Mouse (Mus musculus): ENCODE data around the gene Tmem117. TPM values are rescaled to one million over a fixed set of nuclear protein-coding genes. Genes with fewer than 3 reads are reported as not detected.

Tmem117 gene
- polyA plus RNA-seq, 1 experiment, result 4.6 TPM

GRCm38 (mm10) chr15:95005121-95005824 is 376.2 kb downstream of the Tmem117 start:
- 54% methylated on average over 8 of the region's 8 CpGs for WGBS
- no peaks in the 10 kb centered on the region for H3K4me1 ChIP-seq (ENCODE audit: control insufficient read depth, insufficient read depth, low read length)
- no peak for DNase-seq
- no peaks in the 10 kb centered on the region for H3K36me3 ChIP-seq (ENCODE audit: control insufficient read depth, insufficient read depth, low read length)
- no peaks in the 10 kb centered on the region for H3K27me3 ChIP-seq (replicated peaks; ENCODE audit: control insufficient read depth, insufficient read depth, low read length)
- no peak for TF ChIP-seq CTCF (conservative IDR thresholded peaks at IDR 0.05; ENCODE audit: insufficient read depth, insufficient read length, low read depth, low read length)
- TF ChIP-seq POLR2A (IDR thresholded peaks at IDR 0.05; ENCODE audit: low read depth, low read length), result no peak
- H3K4me3 ChIP-seq (ENCODE audit: insufficient read depth, low read depth, low read length), result no peak overlapping the region
- no peak overlapping the region for H3K27ac ChIP-seq (ENCODE audit: insufficient read depth, low read depth, low read length)

- 81% methylated on average over 7 of the region's 7 CpGs for WGBS
Measured at GRCm38 (mm10) chr15:95022251-95022650, 393.2 kb downstream of the Tmem117 start.

GRCm38 (mm10) chr15:95024401-95024800 is 395.4 kb downstream of the Tmem117 start:
- TF ChIP-seq POLR2A (IDR thresholded peaks at IDR 0.05; ENCODE audit: low read depth, low read length) (no peak), CTCF (conservative IDR thresholded peaks at IDR 0.05; ENCODE audit: insufficient read depth, insufficient read length, low read depth, low read length) (no peak)
- Histone ChIP-seq H3K36me3 (ENCODE audit: control insufficient read depth, insufficient read depth, low read length) (no peaks in the 10 kb centered on the region), H3K27me3 (replicated peaks; ENCODE audit: control insufficient read depth, insufficient read depth, low read length) (no peaks in the 10 kb centered on the region), H3K27ac (ENCODE audit: insufficient read depth, low read depth, low read length) (no peak overlapping the region), H3K4me1 (ENCODE audit: control insufficient read depth, insufficient read depth, low read length) (no peaks in the 10 kb centered on the region), H3K4me3 (ENCODE audit: insufficient read depth, low read depth, low read length) (no peak overlapping the region)
- DNase-seq, result no peak
- WGBS, result 46% methylated on average over 6 of the region's 6 CpGs

More at GRCm38 (mm10) chr15:95022251-95022650, 393.2 kb downstream of the Tmem117 start:
- Histone ChIP-seq H3K27ac (ENCODE audit: insufficient read depth, low read depth, low read length) (no peak overlapping the region), H3K4me1 (ENCODE audit: control insufficient read depth, insufficient read depth, low read length) (no peaks in the 10 kb centered on the region), H3K4me3 (ENCODE audit: insufficient read depth, low read depth, low read length) (no peak overlapping the region), H3K36me3 (ENCODE audit: control insufficient read depth, insufficient read depth, low read length) (no peaks in the 10 kb centered on the region), H3K27me3 (replicated peaks; ENCODE audit: control insufficient read depth, insufficient read depth, low read length) (no peaks in the 10 kb centered on the region)
- no peak for DNase-seq
- TF ChIP-seq POLR2A (IDR thresholded peaks at IDR 0.05; ENCODE audit: low read depth, low read length), result no peak
- no peak for TF ChIP-seq CTCF (conservative IDR thresholded peaks at IDR 0.05; ENCODE audit: insufficient read depth, insufficient read length, low read depth, low read length)

GRCm38 (mm10) chr15:95028862-95029486 is 399.9 kb downstream of the Tmem117 start:
- H3K27ac ChIP-seq (ENCODE audit: insufficient read depth, low read depth, low read length), result no peak overlapping the region
- no peaks in the 10 kb centered on the region for H3K36me3 ChIP-seq (ENCODE audit: control insufficient read depth, insufficient read depth, low read length)
- no peak for DNase-seq
- no peak overlapping the region for H3K4me3 ChIP-seq (ENCODE audit: insufficient read depth, low read depth, low read length)
- H3K4me1 ChIP-seq (ENCODE audit: control insufficient read depth, insufficient read depth, low read length), result no peaks in the 10 kb centered on the region
- TF ChIP-seq POLR2A (IDR thresholded peaks at IDR 0.05; ENCODE audit: low read depth, low read length) (no peak), CTCF (conservative IDR thresholded peaks at IDR 0.05; ENCODE audit: insufficient read depth, insufficient read length, low read depth, low read length) (no peak)
- no peaks in the 10 kb centered on the region for H3K27me3 ChIP-seq (replicated peaks; ENCODE audit: control insufficient read depth, insufficient read depth, low read length)
- WGBS, result 83% methylated on average over 13 of the region's 13 CpGs

GRCm38 (mm10) chr15:95029487-95029875 is 400.4 kb downstream of the Tmem117 start:
- 41% methylated on average over 5 of the region's 5 CpGs for WGBS
- Histone ChIP-seq H3K36me3 (ENCODE audit: control insufficient read depth, insufficient read depth, low read length) (no peaks in the 10 kb centered on the region), H3K27ac (ENCODE audit: insufficient read depth, low read depth, low read length) (no peak overlapping the region), H3K27me3 (replicated peaks; ENCODE audit: control insufficient read depth, insufficient read depth, low read length) (no peaks in the 10 kb centered on the region), H3K4me3 (ENCODE audit: insufficient read depth, low read depth, low read length) (no peak overlapping the region), H3K4me1 (ENCODE audit: control insufficient read depth, insufficient read depth, low read length) (no peaks in the 10 kb centered on the region)
- no peak for DNase-seq
- TF ChIP-seq CTCF (conservative IDR thresholded peaks at IDR 0.05; ENCODE audit: insufficient read depth, insufficient read length, low read depth, low read length) (no peak), POLR2A (IDR thresholded peaks at IDR 0.05; ENCODE audit: low read depth, low read length) (no peak)

GRCm38 (mm10) chr15:95042437-95042836 is 413.4 kb downstream of the Tmem117 start:
- H3K27ac ChIP-seq (ENCODE audit: insufficient read depth, low read depth, low read length), result no peak overlapping the region
- DNase-seq, result no peak
- no peaks in the 10 kb centered on the region for H3K36me3 ChIP-seq (ENCODE audit: control insufficient read depth, insufficient read depth, low read length)
- H3K4me3 ChIP-seq (ENCODE audit: insufficient read depth, low read depth, low read length), result no peak overlapping the region
- H3K4me1 ChIP-seq (ENCODE audit: control insufficient read depth, insufficient read depth, low read length), result no peaks in the 10 kb centered on the region
- TF ChIP-seq CTCF (conservative IDR thresholded peaks at IDR 0.05; ENCODE audit: insufficient read depth, insufficient read length, low read depth, low read length) (no peak), POLR2A (IDR thresholded peaks at IDR 0.05; ENCODE audit: low read depth, low read length) (no peak)
- 87% methylated on average over 9 of the region's 9 CpGs for WGBS
- no peaks in the 10 kb centered on the region for H3K27me3 ChIP-seq (replicated peaks; ENCODE audit: control insufficient read depth, insufficient read depth, low read length)

GRCm38 (mm10) chr15:95044011-95044410 is 415.0 kb downstream of the Tmem117 start:
- H3K27ac ChIP-seq (ENCODE audit: insufficient read depth, low read depth, low read length), result no peak overlapping the region
- no peaks in the 10 kb centered on the region for H3K27me3 ChIP-seq (replicated peaks; ENCODE audit: control insufficient read depth, insufficient read depth, low read length)
- H3K4me1 ChIP-seq (ENCODE audit: control insufficient read depth, insufficient read depth, low read length), result no peaks in the 10 kb centered on the region
- no peaks in the 10 kb centered on the region for H3K36me3 ChIP-seq (ENCODE audit: control insufficient read depth, insufficient read depth, low read length)
- H3K4me3 ChIP-seq (ENCODE audit: insufficient read depth, low read depth, low read length), result no peak overlapping the region
- 65% methylated on average over 8 of the region's 8 CpGs for WGBS
- TF ChIP-seq CTCF (conservative IDR thresholded peaks at IDR 0.05; ENCODE audit: insufficient read depth, insufficient read length, low read depth, low read length), result no peak
- TF ChIP-seq POLR2A (IDR thresholded peaks at IDR 0.05; ENCODE audit: low read depth, low read length), result no peak
- no peak for DNase-seq
